Mouse (Mus musculus) CD4-positive naive resting alpha-beta T cell, adult 57 days (primary cell): ENCODE data around the gene Fam83g. TPM values are rescaled to one million over a fixed set of nuclear protein-coding genes. Genes with fewer than 3 reads are reported as not detected.

Source experiments
- total RNA-seq: library from RNA; stranded (reverse); gene quantifications from one replicate; pipeline ENCODE4 v1.2.4, GENCODE M21; 2023

Gene Fam83g
- total RNA-seq, result 0.98 TPM

DNA sequence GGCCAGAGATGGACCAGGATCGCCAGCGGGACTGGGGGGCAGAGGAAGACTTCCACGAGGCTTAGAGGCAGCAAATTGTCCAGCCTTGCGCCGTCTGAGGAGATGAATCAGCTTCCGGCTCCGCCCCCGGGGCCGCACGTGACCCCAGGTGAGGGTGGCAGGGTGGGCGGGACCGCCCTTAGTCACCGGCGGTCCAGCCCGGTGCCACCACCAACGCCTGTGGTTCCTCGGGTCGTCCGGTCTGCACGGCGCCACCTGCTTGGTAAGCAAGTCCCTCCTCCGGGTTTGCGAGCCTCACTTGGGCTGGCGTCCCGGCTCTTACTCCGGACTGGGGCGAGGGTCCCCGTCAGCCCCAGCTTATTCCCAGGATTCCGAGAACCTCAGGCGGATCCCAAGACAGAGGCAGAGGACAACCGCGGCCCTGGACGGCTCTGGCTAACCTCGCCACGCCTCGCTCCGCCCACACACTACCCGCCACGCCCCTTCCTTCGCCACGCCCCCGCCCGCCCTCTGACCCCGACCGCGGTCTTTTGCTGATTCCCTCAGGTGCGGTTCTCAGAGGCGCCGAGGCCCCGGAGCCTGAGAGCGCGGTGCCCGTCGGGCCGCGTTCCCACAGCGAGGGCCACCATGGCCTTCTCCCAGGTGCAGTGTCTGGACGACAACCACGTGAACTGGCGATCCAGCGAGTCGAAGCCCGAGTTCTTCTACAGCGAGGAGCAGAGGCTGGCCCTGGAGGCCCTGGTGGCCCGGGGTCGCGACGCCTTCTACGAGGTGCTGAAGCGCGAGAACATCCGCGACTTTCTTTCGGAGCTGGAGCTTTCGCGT is at the start of gene Fam83g:
Gene Fam83g (plus strand): TSS at position 185 of the 825 bp plus-strand sequence.

DNA sequence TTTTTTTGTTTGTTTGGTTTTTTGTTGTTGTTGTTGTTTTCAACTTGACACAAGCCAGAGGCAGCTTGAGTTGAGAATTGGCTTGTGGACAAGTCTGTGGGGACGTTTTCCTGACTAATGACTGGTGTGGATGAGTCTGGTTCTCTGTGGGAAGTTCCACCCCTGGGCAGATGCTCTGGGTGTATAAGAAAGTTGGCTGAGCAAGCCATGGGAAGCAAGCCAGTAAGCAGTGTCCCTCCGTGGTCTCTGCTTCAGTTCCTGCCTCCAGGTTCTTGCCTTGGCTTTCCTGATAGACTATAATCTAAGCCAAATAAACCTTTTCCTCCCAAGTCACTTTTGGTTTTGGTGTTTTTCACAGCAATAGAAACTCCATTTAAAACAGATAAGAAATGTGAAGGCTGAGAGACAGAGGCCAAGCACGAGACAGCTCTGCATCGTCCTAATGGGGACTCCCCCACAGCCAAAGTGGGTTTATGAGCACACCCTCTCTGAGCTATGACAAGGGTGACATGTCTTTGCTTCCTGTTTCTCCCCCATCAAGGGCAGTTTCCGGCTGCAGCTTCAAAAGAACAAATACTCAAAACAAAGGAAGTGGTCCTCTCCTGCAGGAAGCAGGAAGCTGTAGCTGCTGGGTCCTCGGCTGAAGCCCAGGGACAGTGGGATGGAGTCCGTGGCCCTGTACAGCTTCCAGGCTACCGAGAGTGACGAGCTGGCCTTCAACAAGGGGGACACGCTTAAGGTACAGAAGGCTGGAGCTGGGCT is 31.0 kb upstream of the Fam83g start, which contains the start of gene Grap:
Gene Grap (plus strand): TSS at position 580 of the 762 bp plus-strand sequence.

DNA sequence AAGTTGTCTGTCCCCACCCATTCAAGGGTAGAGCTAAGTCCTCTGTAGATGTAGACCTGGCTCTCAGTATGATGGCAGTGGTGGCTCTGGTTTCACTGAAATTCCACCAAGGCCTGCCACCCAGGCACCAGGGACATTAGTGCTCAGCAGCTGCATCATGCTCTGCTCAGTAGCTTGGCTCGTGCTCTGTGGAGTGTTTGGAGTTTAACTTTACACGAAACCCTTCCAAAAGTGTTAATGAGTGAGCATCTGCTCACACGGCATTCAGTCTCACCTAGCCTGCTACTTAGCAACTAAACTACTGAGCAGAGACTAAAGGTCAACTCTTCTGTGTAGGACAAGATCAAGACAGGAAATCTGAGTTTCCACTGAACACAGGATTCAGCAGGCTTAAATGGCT is 36.7 kb downstream of the Fam83g start, which contains the start of gene Slc5a10:
Gene Slc5a10 (minus strand): TSS at position 191 of the 400 bp plus-strand sequence.

Other genes starting within 250 kb of the Fam83g start
- gene Rnf112, start 230.0 kb upstream of the Fam83g start, total RNA-seq, result not detected
- not detected for gene Mfap4, start 198.7 kb upstream of the Fam83g start, total RNA-seq
- 20.2 TPM for gene Mapk7, start 189.7 kb upstream of the Fam83g start, total RNA-seq
- gene B9d1, start 178.9 kb upstream of the Fam83g start, total RNA-seq, result 0.83 TPM
- gene Epn2, start 104.4 kb upstream of the Fam83g start, total RNA-seq, result 2.6 TPM
- gene Grap, start 30.8 kb upstream of the Fam83g start, total RNA-seq, result 169 TPM
- gene Slc5a10, start 36.7 kb downstream of the Fam83g start, total RNA-seq, result not detected
- 45.7 TPM for gene Prpsap2, start 78.0 kb downstream of the Fam83g start, total RNA-seq
- 27.4 TPM for gene Ulk2, start 171.0 kb downstream of the Fam83g start, total RNA-seq
- 51.6 TPM for gene Akap10, start 246.2 kb downstream of the Fam83g start, total RNA-seq